Mouse (Mus musculus): ENCODE measurements around the gene Zc3h12d. TPM values are rescaled to one million over a fixed set of nuclear protein-coding genes. Genes with fewer than 3 reads are reported as not detected.

The Zc3h12d gene
- 0.10 TPM in 1 of 2 replicates, not detected in the other for total RNA-seq (2014; rRNA removed)
- polyA plus RNA-seq (2015; fragmentation: Nextera tagmentation; extraction: Ambion mirVana) = 0.23 and 0.28 TPM in 2 replicates

GRCm38 (mm10) chr10:7832171-7832676 is at the start of gene Zc3h12d:
Zc3h12d (plus strand) TSS chr10:7832470.
- H3K9ac ChIP-seq (replicated peaks; ENCODE audit: low read length) = 0 out of 2 replicates have a peak within 1 kb of the TSS, but pooled peaks have one; percentile 13
- no peaks in the 10 kb centered on the region for H3K9me3 ChIP-seq (ENCODE audit: low read length)
- H3K27ac ChIP-seq = no peak within 1 kb of the TSS
- no peaks in the 10 kb centered on the region for H3K27me3 ChIP-seq (ENCODE audit: insufficient read depth, low read length)
- H3K4me2 ChIP-seq (ENCODE audit: low read depth, low read length) = peak within 1 kb of the TSS; percentile 42
- 4% methylated on average over 15 of the region's 15 CpGs for WGBS
- H3K36me3 ChIP-seq (ENCODE audit: insufficient read depth, low read length) = no peaks in the 10 kb centered on the region
- no peak for ATAC-seq
- TF ChIP-seq CTCF (IDR thresholded peaks at IDR 0.05; ENCODE audit: low read depth) = no peak
- peaks cover 7% of the 10 kb centered on the region; the same call in 1 of the 2 replicates for H3K4me1 ChIP-seq (ENCODE audit: insufficient read depth, low read length)
- H3K4me3 ChIP-seq (ENCODE audit: low read length) = peak within 1 kb of the TSS; percentile 10; the same call in 1 of the 2 replicates
- no peak for DNase-seq (ENCODE audit: low spot score)

- Histone ChIP-seq H3K4me3 (ENCODE audit: low read length) (no peak overlapping the region), H3K27ac (no peak overlapping the region), H3K9ac (replicated peaks; ENCODE audit: low read length) (no peak overlapping the region), H3K27me3 (ENCODE audit: insufficient read depth, low read length) (no peaks in the 10 kb centered on the region), H3K4me2 (ENCODE audit: low read depth, low read length) (no peak overlapping the region), H3K36me3 (ENCODE audit: insufficient read depth, low read length) (no peaks in the 10 kb centered on the region), H3K9me3 (ENCODE audit: low read length) (no peaks in the 10 kb centered on the region), H3K4me1 (ENCODE audit: insufficient read depth, low read length) (no peaks in the 10 kb centered on the region)
- DNase-seq (ENCODE audit: low spot score) (no peak), ATAC-seq (no peak)
- no peak for TF ChIP-seq CTCF (IDR thresholded peaks at IDR 0.05; ENCODE audit: low read depth)
- 67% methylated on average over 2 of the region's 2 CpGs for WGBS
Observed at GRCm38 (mm10) chr10:7787319-7787718, 45.0 kb upstream of the Zc3h12d start.

- 0 out of 2 replicates have a peak, but pooled peaks have one; percentile 0 for TF ChIP-seq CTCF (IDR thresholded peaks at IDR 0.05; ENCODE audit: low read depth)
- DNase-seq (ENCODE audit: low spot score) = no peak
Observed at GRCm38 (mm10) chr10:7792254-7792750, 40.0 kb upstream of the Zc3h12d start.

GRCm38 (mm10) chr10:7792751-7793385 is 39.4 kb upstream of the Zc3h12d start, which contains the start of the genes Ginm1 and Ppil4:
Ginm1 (minus strand) TSS chr10:7792824.
Ppil4 (plus strand) TSS chr10:7792891.
- under 1% methylated on average over 51 of the region's 52 CpGs for WGBS
- TF ChIP-seq CTCF (IDR thresholded peaks at IDR 0.05; ENCODE audit: low read depth) = no peak
- H3K27me3 ChIP-seq (ENCODE audit: insufficient read depth, low read length) = no peaks in the 10 kb centered on the region
- H3K9me3 ChIP-seq (ENCODE audit: low read length) = no peaks in the 10 kb centered on the region
- peaks cover 16% of the 10 kb centered on the region for H3K36me3 ChIP-seq (ENCODE audit: insufficient read depth, low read length)
- peaks cover 5% of the 10 kb centered on the region for H3K4me1 ChIP-seq (ENCODE audit: insufficient read depth, low read length)
- DNase-seq (ENCODE audit: low spot score) (peak; percentile 98), ATAC-seq (peak; percentile 95)
- peak within 1 kb of the TSS; percentile 82 for H3K27ac ChIP-seq
- H3K9ac ChIP-seq (replicated peaks; ENCODE audit: low read length) = peak within 1 kb of the TSS; percentile 89
- peak within 1 kb of the TSS; percentile 93 for H3K4me3 ChIP-seq (ENCODE audit: low read length)
- H3K4me2 ChIP-seq (ENCODE audit: low read depth, low read length) = peak within 1 kb of the TSS; percentile 89

More at GRCm38 (mm10) chr10:7792254-7792750, 40.0 kb upstream of the Zc3h12d start:
- Histone ChIP-seq H3K9ac (replicated peaks; ENCODE audit: low read length) (peak overlapping the region; percentile 89), H3K4me1 (ENCODE audit: insufficient read depth, low read length) (peaks cover 5% of the 10 kb centered on the region), H3K9me3 (ENCODE audit: low read length) (no peaks in the 10 kb centered on the region), H3K27ac (peak overlapping the region; percentile 82), H3K4me2 (ENCODE audit: low read depth, low read length) (peak overlapping the region; percentile 89), H3K27me3 (ENCODE audit: insufficient read depth, low read length) (no peaks in the 10 kb centered on the region), H3K36me3 (ENCODE audit: insufficient read depth, low read length) (peaks cover 11% of the 10 kb centered on the region; the same call in 1 of the 2 replicates), H3K4me3 (ENCODE audit: low read length) (peak overlapping the region; percentile 93)
- ATAC-seq = peak; percentile 66
- 1% methylated on average over 10 of the region's 10 CpGs for WGBS

GRCm38 (mm10) chr10:7801258-7801657 is 31.0 kb upstream of the Zc3h12d start:
- H3K4me2 ChIP-seq (ENCODE audit: low read depth, low read length) = no peak overlapping the region
- no peak overlapping the region for H3K9ac ChIP-seq (replicated peaks; ENCODE audit: low read length)
- DNase-seq (ENCODE audit: low spot score) (no peak), ATAC-seq (no peak)
- H3K36me3 ChIP-seq (ENCODE audit: insufficient read depth, low read length) = peaks cover 69% of the 10 kb centered on the region
- 94% methylated on average over 3 of the region's 3 CpGs for whole genome bisulfite sequencing
- no peaks in the 10 kb centered on the region for H3K27me3 ChIP-seq (ENCODE audit: insufficient read depth, low read length)
- no peak overlapping the region for H3K4me3 ChIP-seq (ENCODE audit: low read length)
- H3K27ac ChIP-seq = no peak overlapping the region
- no peaks in the 10 kb centered on the region for H3K4me1 ChIP-seq (ENCODE audit: insufficient read depth, low read length)
- no peak for TF ChIP-seq CTCF (IDR thresholded peaks at IDR 0.05; ENCODE audit: low read depth)
- H3K9me3 ChIP-seq (ENCODE audit: low read length) = no peaks in the 10 kb centered on the region

GRCm38 (mm10) chr10:7802519-7803140 is 29.6 kb upstream of the Zc3h12d start:
- ATAC-seq (no peak), DNase-seq (ENCODE audit: low spot score) (no peak)
- H3K4me1 ChIP-seq (ENCODE audit: insufficient read depth, low read length) = no peaks in the 10 kb centered on the region
- no peak for TF ChIP-seq CTCF (IDR thresholded peaks at IDR 0.05; ENCODE audit: low read depth)
- H3K27ac ChIP-seq = no peak overlapping the region
- H3K4me3 ChIP-seq (ENCODE audit: low read length) = no peak overlapping the region
- no peak overlapping the region for H3K4me2 ChIP-seq (ENCODE audit: low read depth, low read length)
- no peak overlapping the region for H3K9ac ChIP-seq (replicated peaks; ENCODE audit: low read length)
- WGBS = 94% methylated on average over 2 of the region's 2 CpGs
- no peaks in the 10 kb centered on the region for H3K27me3 ChIP-seq (ENCODE audit: insufficient read depth, low read length)
- peaks cover 61% of the 10 kb centered on the region for H3K36me3 ChIP-seq (ENCODE audit: insufficient read depth, low read length)
- no peaks in the 10 kb centered on the region for H3K9me3 ChIP-seq (ENCODE audit: low read length)

All from hindbrain, postnatal 0 days (tissue).